Mouse (Mus musculus) thymus, adult 2 months (tissue): ENCODE measurements around the gene Parp11. TPM values are rescaled to one million over a fixed set of nuclear protein-coding genes. Genes with fewer than 3 reads are reported as not detected.

Experiments
- DNase-seq: peaks from one replicate; pipeline ENCODE4 v3.0.0; 2021
- H3K27ac ChIP-seq: fragments of 200-500 bp; 2 replicates; pipeline ENCODE4 v1.5.1; 2012; ENCODE audit warnings: low read length, control low read depth; ENCODE audit not compliant: control insufficient read depth, insufficient read depth
- H3K27me3 ChIP-seq: fragments of 200-500 bp; 2 replicates; pipeline ENCODE4 v1.6.1; 2012; ENCODE audit warnings: mild to moderate bottlenecking, low read length, moderate library complexity, mixed read lengths; ENCODE audit not compliant: control insufficient read depth, insufficient read depth
- H3K36me3 ChIP-seq: fragments of 200-500 bp; 2 replicates; pipeline ENCODE4 v1.6.1; 2012; ENCODE audit warnings: mild to moderate bottlenecking, low read length, moderate library complexity; ENCODE audit not compliant: control insufficient read depth, insufficient read depth
- H3K4me1 ChIP-seq: fragments of 200-500 bp; replicated peaks from 2 replicates; pipeline ENCODE4 v1.6.1; 2012; ENCODE audit warnings: low read length; ENCODE audit not compliant: control insufficient read depth, insufficient read depth
- H3K4me3 ChIP-seq: fragments of 200-500 bp; 2 replicates; pipeline ENCODE4 v1.5.1; 2012; ENCODE audit warnings: mild to moderate bottlenecking, low read length, control low read depth, moderate library complexity; ENCODE audit not compliant: control insufficient read depth, insufficient read depth
- CTCF ChIP-seq: fragments of 200-500 bp; IDR thresholded peaks from 2 replicates; pipeline ENCODE4 v1.5.1; 2012; ENCODE audit warnings: mild to moderate bottlenecking, control low read depth, low read length, moderate library complexity, borderline replicate concordance; ENCODE audit not compliant: control insufficient read depth, poor library complexity, insufficient read depth; ENCODE audit errors: extremely low read depth
- POLR2A ChIP-seq: fragments of 200-500 bp; IDR thresholded peaks from 2 replicates; pipeline ENCODE4 v1.6.1; 2012; ENCODE audit warnings: mild to moderate bottlenecking, low read length, control low read depth, moderate library complexity; ENCODE audit not compliant: control insufficient read depth, poor library complexity, insufficient read depth; ENCODE audit errors: extremely low read depth
- WGBS: fragments of 180-500 bp; shearing (Covaris S2); methylation state at CpG from one replicate; pipeline ENCODE4 v1.1.7; 2018; 5-methylcytosine and 5-hydroxymethylcytosine counted together
- polyA plus RNA-seq: library from polyadenylated mRNA; depleted of rRNA; stranded (reverse); fragments of >200 nt; gene quantifications from 2 replicates; pipeline ENCODE4 v1.2.3, GENCODE M21; 2012

Gene Parp11
- polyA plus RNA-seq, 1 experiment = 50.7 TPM

DNA sequence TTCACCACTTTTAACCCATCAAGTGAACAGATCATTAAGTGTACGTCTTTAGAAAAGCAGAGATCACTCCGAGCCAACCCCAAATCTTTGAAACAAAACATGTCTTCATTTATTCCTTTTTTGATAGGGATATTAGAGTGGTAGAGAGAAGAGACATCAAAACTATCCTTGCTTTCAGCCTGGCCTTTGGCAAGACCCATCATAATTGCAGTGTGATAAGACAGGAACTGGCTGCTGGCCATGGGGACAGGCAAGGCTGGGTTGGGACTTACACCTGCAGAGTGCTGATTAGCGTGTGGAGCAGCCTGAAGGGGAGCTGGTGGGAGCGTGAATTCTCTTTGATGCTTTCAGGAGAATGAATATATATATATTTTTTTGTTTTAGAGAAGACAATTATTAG, 2.2 kb upstream of the Parp11 start:
- Histone ChIP-seq H3K4me3 (no peak overlapping the region), H3K27ac (no peak overlapping the region), H3K27me3 (no peaks in the 10 kb centered on the region), H3K4me1 (peaks cover 7% of the 10 kb centered on the region), H3K36me3 (no peaks in the 10 kb centered on the region)
- WGBS = 81% methylated on average over 4 of the region's 4 CpGs
- DNase-seq = no peak
- no peak for TF ChIP-seq POLR2A

DNA sequence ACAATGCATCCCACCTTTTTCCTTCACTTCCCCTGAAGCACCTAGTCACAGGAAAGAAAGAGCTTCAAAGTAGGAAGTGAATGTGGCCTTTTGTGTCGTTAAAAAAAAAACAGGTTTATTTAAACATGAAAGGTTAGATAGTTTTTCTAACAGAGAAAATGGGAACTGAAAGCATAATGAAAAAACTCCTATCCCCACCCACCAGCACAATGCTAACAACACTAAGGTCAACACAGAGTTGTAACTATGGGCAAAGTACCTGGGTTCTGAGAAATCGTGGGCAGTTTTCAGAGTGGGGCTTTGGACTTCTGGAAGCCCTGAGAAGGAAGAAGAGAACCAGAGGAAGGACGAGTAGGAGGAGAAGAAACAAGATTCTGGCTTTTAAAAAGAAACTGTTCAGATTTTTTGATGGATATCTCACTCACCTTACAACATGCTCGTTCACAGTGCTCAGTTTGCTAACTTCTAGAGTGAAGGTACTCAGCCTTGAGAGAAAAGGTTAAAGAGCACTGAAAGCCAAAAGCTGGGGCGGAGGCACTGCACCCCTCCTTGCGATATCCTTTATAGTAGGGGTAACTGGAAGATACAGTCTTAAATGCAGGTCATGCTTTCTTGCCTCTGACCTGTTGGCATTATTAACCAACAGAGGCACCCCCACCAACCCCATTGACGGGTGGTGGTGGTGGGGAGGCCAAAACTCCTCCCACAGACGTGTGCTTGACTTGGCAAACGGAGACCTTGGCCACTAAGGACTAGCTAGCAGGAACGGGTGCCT, 1.2 kb downstream of the Parp11 start:
- DNase-seq = no peak
- H3K27me3 ChIP-seq = no peaks in the 10 kb centered on the region
- H3K4me1 ChIP-seq = peaks cover 7% of the 10 kb centered on the region
- H3K36me3 ChIP-seq = no peaks in the 10 kb centered on the region
- WGBS = 47% methylated on average over 10 of the region's 10 CpGs
- H3K4me3 ChIP-seq = no peak overlapping the region
- TF ChIP-seq CTCF = no peak
- TF ChIP-seq POLR2A = no peak
- peak overlapping the region; percentile 51 for H3K27ac ChIP-seq

DNA sequence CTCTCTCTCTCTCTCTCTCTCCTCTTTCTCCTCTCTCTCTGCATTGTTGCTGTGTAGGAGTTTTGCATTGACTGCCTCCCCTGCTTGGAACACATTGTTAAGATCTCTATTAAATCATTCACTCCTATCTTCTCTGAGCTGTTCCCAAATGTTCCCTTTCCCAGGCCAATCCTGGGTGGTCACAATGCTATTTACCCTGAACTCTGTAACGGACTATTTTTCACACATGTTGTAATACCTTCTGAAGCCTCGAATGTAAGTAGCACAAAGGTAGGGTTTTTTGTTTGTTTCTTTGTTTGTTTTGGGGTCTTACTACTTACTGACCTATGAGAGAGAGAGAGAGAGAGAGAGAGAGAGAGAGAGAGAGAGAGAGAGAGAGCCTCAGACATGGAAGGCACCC, 2.2 kb downstream of the Parp11 start:
- Histone ChIP-seq H3K27me3 (no peaks in the 10 kb centered on the region), H3K4me3 (no peak overlapping the region), H3K4me1 (peaks cover 7% of the 10 kb centered on the region), H3K27ac (no peak overlapping the region), H3K36me3 (no peaks in the 10 kb centered on the region)
- TF ChIP-seq POLR2A (no peak), CTCF (no peak)
- no peak for DNase-seq
- 94% methylated on average over 2 of the region's 2 CpGs for WGBS

DNA sequence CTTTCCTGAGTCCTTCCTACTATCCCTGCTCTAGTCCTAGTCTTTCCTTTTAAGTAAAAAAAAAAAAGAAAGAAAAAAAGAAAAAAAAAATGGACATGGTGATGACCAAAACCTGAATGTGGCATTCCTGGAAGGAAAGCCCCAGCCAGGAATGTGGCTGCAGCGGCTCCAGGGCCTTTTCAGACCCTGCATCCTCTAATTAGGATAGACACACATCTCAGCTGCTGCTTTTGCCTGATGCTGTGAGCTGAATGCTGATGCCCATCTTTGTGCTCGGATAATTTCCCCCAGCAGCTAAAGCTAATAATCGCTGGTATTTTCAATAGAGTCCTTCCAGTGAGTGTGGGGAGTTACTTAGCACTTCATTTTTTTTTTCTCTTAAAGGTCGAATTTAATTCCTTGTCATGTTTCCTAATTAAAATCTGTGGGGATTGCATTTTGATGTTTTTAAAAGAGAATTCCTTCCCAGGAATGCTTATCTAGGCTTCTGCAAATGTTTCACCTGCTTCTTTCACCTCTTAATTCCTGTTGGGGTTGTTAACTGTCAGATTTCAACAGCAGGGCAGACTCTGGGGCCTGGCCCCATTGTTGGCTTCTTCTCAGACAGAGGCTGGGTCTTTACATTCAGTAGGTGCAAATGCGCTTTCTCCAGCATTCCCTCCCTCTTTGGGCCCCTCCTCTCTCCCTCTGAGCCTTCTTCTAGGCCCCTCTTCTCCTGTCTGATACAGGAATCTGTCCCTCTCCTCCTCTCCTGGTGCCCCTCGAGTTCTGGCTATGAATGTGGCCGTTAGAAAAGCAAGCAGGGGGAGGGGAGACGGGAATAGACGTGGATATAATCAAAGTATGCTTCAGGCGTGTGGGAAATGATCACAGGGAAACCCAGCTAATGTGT, 3.1 kb downstream of the Parp11 start:
- no peak overlapping the region for H3K27ac ChIP-seq
- peaks cover 7% of the 10 kb centered on the region for H3K4me1 ChIP-seq
- no peaks in the 10 kb centered on the region for H3K27me3 ChIP-seq
- 89% methylated on average over 10 of the region's 10 CpGs for WGBS
- no peak overlapping the region for H3K4me3 ChIP-seq
- no peak for TF ChIP-seq CTCF
- TF ChIP-seq POLR2A = no peak
- no peaks in the 10 kb centered on the region for H3K36me3 ChIP-seq
- no peak for DNase-seq

DNA sequence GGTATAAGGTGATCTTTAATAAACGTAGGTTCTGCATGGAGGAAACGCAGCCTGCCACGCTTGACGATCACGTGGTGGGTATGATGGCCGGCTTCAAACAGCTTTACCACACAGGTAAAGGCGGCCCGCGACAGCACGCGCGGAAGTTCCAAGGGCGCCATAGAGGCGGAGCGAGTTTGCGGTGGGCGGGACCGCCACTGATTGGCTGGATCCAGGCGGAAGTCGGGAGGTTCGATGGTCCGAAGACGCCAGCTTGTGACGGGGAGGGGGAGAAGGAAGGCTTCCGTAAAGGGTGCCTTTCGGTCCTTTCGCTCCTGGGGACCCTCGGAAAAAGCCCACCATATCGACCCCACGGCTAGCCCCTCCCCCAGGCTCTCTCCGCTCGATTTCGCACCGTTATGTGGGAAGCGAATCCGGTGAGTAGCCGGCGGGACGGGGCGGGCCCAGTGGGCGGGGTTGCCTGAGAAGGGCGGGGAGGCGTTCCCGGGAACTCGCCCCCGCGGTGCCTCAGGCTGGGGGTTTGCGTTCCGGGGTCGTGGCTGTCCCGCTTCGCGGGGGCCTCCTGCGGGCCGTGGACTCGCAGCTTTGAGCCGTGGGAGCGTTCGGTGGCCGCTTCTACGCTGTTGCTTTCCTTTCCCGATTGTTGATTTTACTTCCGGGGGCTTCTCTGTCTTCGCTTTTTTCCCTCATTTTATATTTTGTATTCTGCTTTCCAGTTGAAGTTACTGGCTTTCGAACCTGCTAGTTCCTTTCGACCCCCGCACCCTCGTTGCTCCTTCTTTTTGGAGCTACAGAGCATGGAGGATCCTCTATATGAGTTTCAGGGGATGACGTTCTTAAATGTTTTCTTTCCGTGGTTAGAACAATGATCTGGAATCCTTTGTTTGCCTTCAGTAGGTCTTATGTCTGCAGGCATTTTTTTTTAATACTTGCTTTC, 7.0 kb downstream of the Parp11 start:
- TF ChIP-seq CTCF (0 out of 2 replicates have a peak, but pooled peaks have one; percentile 17), POLR2A (peak; percentile 87)
- peaks cover 3% of the 10 kb centered on the region; the same call in 1 of the 2 replicates for H3K4me1 ChIP-seq
- H3K4me3 ChIP-seq = peak overlapping the region; percentile 86
- H3K36me3 ChIP-seq = no peaks in the 10 kb centered on the region
- no peaks in the 10 kb centered on the region for H3K27me3 ChIP-seq
- peak overlapping the region; percentile 76 for H3K27ac ChIP-seq
- under 1% methylated on average over 70 of the region's 70 CpGs for WGBS
- peak; percentile 96 for DNase-seq

DNA sequence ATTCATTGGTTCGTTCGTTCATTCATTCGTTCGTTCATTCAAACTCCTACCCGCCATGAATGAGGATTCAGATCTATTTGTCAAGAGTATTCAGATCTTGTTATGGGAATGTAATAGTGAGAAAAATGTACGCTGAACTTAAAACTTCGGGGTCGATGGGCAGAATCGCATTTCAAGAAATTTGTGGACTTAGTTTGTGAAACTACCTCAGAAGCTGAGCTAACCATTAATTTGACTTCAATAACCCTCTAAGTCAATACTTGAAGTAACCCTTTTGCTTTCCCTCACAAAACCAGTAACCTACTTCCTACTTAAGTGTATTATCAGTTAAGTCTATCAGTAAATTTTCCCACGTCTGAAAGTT, 7.7 kb downstream of the Parp11 start:
- Histone ChIP-seq H3K27ac (no peak overlapping the region), H3K27me3 (no peaks in the 10 kb centered on the region), H3K36me3 (no peaks in the 10 kb centered on the region), H3K4me3 (no peak overlapping the region), H3K4me1 (peaks cover 3% of the 10 kb centered on the region; the same call in 1 of the 2 replicates)
- TF ChIP-seq CTCF (no peak), POLR2A (no peak)
- 30% methylated on average over 10 of the region's 10 CpGs for whole genome bisulfite sequencing
- DNase-seq = no peak
